ENCODE assay signal across 7 mouse cellular contexts in genomic region chr15:99651163-99651872, GRCm38 (mm10). TPM values are rescaled to one million over a fixed set of nuclear protein-coding genes. Genes with fewer than 3 reads are reported as not detected.
DNase-seq lines count a peak whose midpoint lies in the region; ATAC-seq lines count a peak whose summit lies in the region.

Racgap1 (minus strand) TSS chr15:99651656.

- peaks cover 37% of the 10 kb centered on the region for H3K4me1 ChIP-seq in intestine, embryonic 16.5 days (ENCODE audit: control insufficient read depth, insufficient read depth, low read length)
- H3K4me1 ChIP-seq in midbrain, embryonic 11.5 days (ENCODE audit: control insufficient read depth, insufficient read depth, low read length): peaks cover 41% of the 10 kb centered on the region

- no peaks in the 10 kb centered on the region for H3K36me3 ChIP-seq in intestine, embryonic 16.5 days (ENCODE audit: control insufficient read depth, insufficient read depth, low read length)
- H3K36me3 ChIP-seq in midbrain, embryonic 11.5 days (ENCODE audit: control insufficient read depth, insufficient read depth, low read length): no peaks in the 10 kb centered on the region

- ATAC-seq in intestine, embryonic 16.5 days: peak; percentile 95
- ATAC-seq in midbrain, embryonic 11.5 days (ENCODE audit: low FRiP score): peak; percentile 93

- H3K27ac ChIP-seq in intestine, embryonic 16.5 days (ENCODE audit: low read length): peak within 1 kb of the TSS; percentile 26; the same call in 1 of the 2 replicates
- no peak within 1 kb of the TSS for H3K27ac ChIP-seq in midbrain, embryonic 11.5 days (ENCODE audit: low read depth, low read length)

- no peaks in the 10 kb centered on the region for H3K9me3 ChIP-seq in intestine, embryonic 16.5 days (ENCODE audit: control insufficient read depth, low read length)
- no peaks in the 10 kb centered on the region for H3K9me3 ChIP-seq in midbrain, embryonic 11.5 days (ENCODE audit: control insufficient read depth, low read length)

- peak; percentile 95 for DNase-seq in adrenal gland, adult 8-10 months
- peak; percentile 96 for DNase-seq in embryo, embryonic 9.5 days (ENCODE audit: extremely low spot score)
- DNase-seq in gastrocnemius, postnatal 4 days (ENCODE audit: low spot score in 2 of 2): peak; percentile 94 to 97
- peak; percentile 93 to 96 for DNase-seq in left cerebral cortex, postnatal 36 days (ENCODE audit: low spot score in 2 of 2)
- DNase-seq in midbrain, embryonic 11.5 days (ENCODE audit: low spot score, missing footprints): peak; percentile 99
- peak; percentile 92 for DNase-seq in skeletal muscle tissue, adult 2 months (ENCODE audit: low read depth, low spot score)

- peak within 1 kb of the TSS; percentile 72 for H3K4me2 ChIP-seq in intestine, embryonic 16.5 days (ENCODE audit: low read depth, low read length)
- peak within 1 kb of the TSS; percentile 70 for H3K4me2 ChIP-seq in midbrain, embryonic 11.5 days

- peak within 1 kb of the TSS; percentile 86 for H3K4me3 ChIP-seq in intestine, embryonic 16.5 days (ENCODE audit: low read length)
- H3K4me3 ChIP-seq in midbrain, embryonic 11.5 days (ENCODE audit: low read depth, low read length): peak within 1 kb of the TSS; percentile 82

- peak within 1 kb of the TSS; percentile 90 for H3K9ac ChIP-seq in intestine, embryonic 16.5 days (ENCODE audit: low read depth, low read length)
- peak within 1 kb of the TSS; percentile 88 for H3K9ac ChIP-seq in midbrain, embryonic 11.5 days (ENCODE audit: low read length)

- intact Hi-C loops in left cerebral cortex, postnatal 36 days (cut with DNase I): no loop called here

- WGBS in intestine, embryonic 16.5 days: under 1% methylated on average over 65 of the region's 68 CpGs
- under 1% methylated on average over 49 of the region's 68 CpGs for WGBS in midbrain, embryonic 11.5 days

- H3K27me3 ChIP-seq in intestine, embryonic 16.5 days (replicated peaks; ENCODE audit: control insufficient read depth, insufficient read depth, low read length): peaks cover 17% of the 10 kb centered on the region
- H3K27me3 ChIP-seq in midbrain, embryonic 11.5 days (ENCODE audit: control insufficient read depth, insufficient read depth, low read length): peaks cover 19% of the 10 kb centered on the region

RNA-seq across cellular contexts. Expression of gene Racgap1, which starts in this region (rescaled TPM):
- total RNA-seq in adrenal gland, adult 8-10 months (2022): 1 to 10 TPM; 2.5 to 5.6 (median 4.8) TPM
- 10 to 100 TPM; 40.5 to 43.4 TPM for total RNA-seq in gastrocnemius, postnatal 4 days (2021)
- polyA plus RNA-seq in intestine, embryonic 16.5 days (2015; fragmentation: Nextera tagmentation; extraction: Ambion mirVana): 97.1 and 104 TPM in 2 replicates
- 10 to 100 TPM in 1 of 2 experiments, 1 to 10 TPM in 1; 8.3 to 10.1 TPM for total RNA-seq in left cerebral cortex, postnatal 36 days (2021)
- 214 and 230 TPM in 2 replicates for polyA plus RNA-seq in midbrain, embryonic 11.5 days (2014; fragmentation: Nextera tagmentation; extraction: Ambion mirVana)
